Mouse (Mus musculus): ENCODE measurements around the gene F2r. TPM values are rescaled to one million over a fixed set of nuclear protein-coding genes. Genes with fewer than 3 reads are reported as not detected.

The F2r gene
- polyA plus RNA-seq, 1 experiment, result 8.7 TPM

DNA sequence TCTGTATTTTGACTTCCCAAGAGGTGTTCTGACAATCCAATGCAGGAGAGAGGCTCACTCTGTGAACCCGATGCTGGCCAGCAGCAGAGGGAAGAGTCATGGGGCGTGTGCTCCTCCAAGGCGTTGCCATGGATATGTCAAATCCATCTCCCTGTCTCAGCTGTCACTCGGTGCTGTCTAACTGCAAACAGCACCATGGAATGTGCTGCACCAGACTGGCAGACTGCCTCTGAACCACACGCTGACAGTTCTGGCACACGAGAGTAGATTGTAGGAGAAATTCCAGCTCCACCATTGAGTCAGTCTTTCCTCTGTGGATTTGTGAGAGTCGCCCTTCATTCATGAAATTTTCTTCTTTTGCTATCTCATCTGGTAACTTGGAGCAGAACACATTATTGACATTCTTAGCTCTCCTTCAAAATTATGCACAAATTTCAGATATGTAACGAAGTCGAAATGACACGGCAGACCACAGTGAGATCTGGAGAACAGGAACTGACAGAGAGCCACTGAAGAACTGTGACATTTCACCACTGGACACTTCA lies 55.1 kb downstream of the F2r start:
- no peaks in the 10 kb centered on the region for H3K4me1 ChIP-seq (ENCODE audit: control insufficient read depth, insufficient read depth, low read length)
- no peak overlapping the region for H3K4me3 ChIP-seq (replicated peaks; ENCODE audit: control insufficient read depth, low read depth, low read length)
- WGBS, result 64% methylated on average over 10 of the region's 10 CpGs
- TF ChIP-seq POLR2A (IDR thresholded peaks at IDR 0.05; ENCODE audit: borderline replicate concordance, control insufficient read depth, low read depth, low read length), result no peak
- TF ChIP-seq CTCF (IDR thresholded peaks at IDR 0.05; ENCODE audit: control insufficient read depth, insufficient read depth, low read length), result no peak
- no peak overlapping the region for H3K27ac ChIP-seq (ENCODE audit: control insufficient read depth, insufficient read depth, low read depth, low read length, poor library complexity)

- WGBS, result 83% methylated on average over 7 of the region's 7 CpGs
- Histone ChIP-seq H3K27ac (ENCODE audit: control insufficient read depth, insufficient read depth, low read depth, low read length, poor library complexity) (no peak overlapping the region), H3K4me3 (replicated peaks; ENCODE audit: control insufficient read depth, low read depth, low read length) (no peak overlapping the region), H3K4me1 (ENCODE audit: control insufficient read depth, insufficient read depth, low read length) (no peaks in the 10 kb centered on the region)
- TF ChIP-seq POLR2A (IDR thresholded peaks at IDR 0.05; ENCODE audit: borderline replicate concordance, control insufficient read depth, low read depth, low read length), result no peak
- TF ChIP-seq CTCF (IDR thresholded peaks at IDR 0.05; ENCODE audit: control insufficient read depth, insufficient read depth, low read length), result no peak
Measured at GRCm38 (mm10) chr13:95557326-95557725, 61.0 kb downstream of the F2r start.

DNA sequence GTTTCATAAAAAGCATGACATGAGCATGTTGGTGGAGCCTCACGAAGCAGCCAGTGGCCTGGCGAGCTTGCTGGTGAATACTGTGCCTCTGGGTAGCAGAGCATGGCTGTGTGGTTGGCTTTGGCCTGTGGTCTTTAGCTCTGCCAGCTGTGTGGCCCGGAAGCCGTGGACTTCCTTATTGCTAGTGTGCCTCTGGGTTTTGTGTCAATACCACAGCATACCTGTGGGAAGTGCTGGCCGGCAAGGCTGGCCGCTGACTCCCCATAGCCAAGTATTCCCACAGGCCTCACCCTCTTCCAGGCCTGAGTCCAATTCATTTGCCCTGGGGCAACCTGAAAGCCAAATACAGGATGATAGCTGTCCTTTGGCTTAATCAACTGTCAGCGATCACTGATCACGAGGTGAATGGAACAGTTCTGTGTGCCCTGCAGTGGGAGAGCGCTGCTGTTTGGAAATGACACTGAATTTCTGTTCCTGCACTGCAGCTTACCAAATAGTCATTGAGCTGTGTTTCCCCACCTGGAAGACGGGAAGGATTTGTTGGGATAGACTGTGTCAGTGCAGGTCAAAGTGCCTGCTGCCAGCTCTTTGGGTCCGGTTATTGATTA lies 64.3 kb downstream of the F2r start:
- H3K27ac ChIP-seq (ENCODE audit: control insufficient read depth, insufficient read depth, low read depth, low read length, poor library complexity), result no peak overlapping the region
- WGBS, result 32% methylated on average over 11 of the region's 11 CpGs
- no peaks in the 10 kb centered on the region for H3K4me1 ChIP-seq (ENCODE audit: control insufficient read depth, insufficient read depth, low read length)
- no peak overlapping the region for H3K4me3 ChIP-seq (replicated peaks; ENCODE audit: control insufficient read depth, low read depth, low read length)
- TF ChIP-seq POLR2A (IDR thresholded peaks at IDR 0.05; ENCODE audit: borderline replicate concordance, control insufficient read depth, low read depth, low read length), result no peak
- no peak for TF ChIP-seq CTCF (IDR thresholded peaks at IDR 0.05; ENCODE audit: control insufficient read depth, insufficient read depth, low read length)

Other genes starting within 250 kb of the F2r start
- gene Aggf1, start 243.1 kb downstream of the F2r start, polyA plus RNA-seq (2011; ENCODE audit: insufficient read depth, insufficient read length, low replicate concordance, missing spikeins), result 13.0 and 23.6 TPM in 2 replicates
- not detected in 2 replicates for gene Crhbp, start 173.6 kb downstream of the F2r start, polyA plus RNA-seq (2011; ENCODE audit: insufficient read depth, insufficient read length, low replicate concordance, missing spikeins)
- not detected in 2 replicates for gene S100z, start 139.8 kb downstream of the F2r start, polyA plus RNA-seq (2011; ENCODE audit: insufficient read depth, insufficient read length, low replicate concordance, missing spikeins)
- 0.47 and 1.8 TPM in 2 replicates for gene F2rl1, start 93.3 kb downstream of the F2r start, polyA plus RNA-seq (2011; ENCODE audit: insufficient read depth, insufficient read length, low replicate concordance, missing spikeins)
- 12.8 and 18.3 TPM in 2 replicates for gene F2rl2, start 78.4 kb upstream of the F2r start, polyA plus RNA-seq (2011; ENCODE audit: insufficient read depth, insufficient read length, low replicate concordance, missing spikeins)